27 mouse cellular contexts compared by ENCODE assay signal in the genomic region with DNA sequence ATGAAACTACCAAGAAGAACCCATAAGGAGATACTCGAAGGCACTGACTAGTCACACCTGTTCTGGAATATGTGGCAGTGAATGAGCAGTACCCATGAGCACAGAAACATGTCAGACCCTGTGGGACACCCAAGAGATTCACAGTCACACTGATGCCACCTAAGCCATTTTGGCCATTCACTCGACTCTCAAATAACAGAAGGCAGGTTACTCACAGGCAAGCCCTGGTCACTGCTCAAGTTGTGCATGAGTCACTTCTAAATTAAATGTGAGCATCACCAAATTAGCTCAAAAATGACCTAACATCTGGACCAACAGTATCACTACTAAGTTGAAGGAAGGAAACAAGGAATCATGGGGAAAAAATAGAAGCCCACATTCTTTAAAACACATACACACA. TPM values are rescaled to one million over a fixed set of nuclear protein-coding genes. Genes with fewer than 3 reads are reported as not detected.
"Had no signal": no experiment of that assay in that cellular context is flagged by ENCODE, and none has a peak within 500 bp of the region (broad histone marks: within the 10 kb centered on the region; RNA-seq: fewer than 3 reads in every experiment).

No protein-coding gene starts in this region.

- H3K9ac ChIP-seq: embryonic facial prominence, embryonic 12.5 days; embryonic facial prominence, embryonic 13.5 days; embryonic facial prominence, embryonic 15.5 days; forebrain, embryonic 12.5 days; forebrain, embryonic 13.5 days; forebrain, embryonic 15.5 days; forebrain, postnatal 0 days had no signal

- H3K27ac ChIP-seq: embryonic facial prominence, embryonic 10.5 days; embryonic facial prominence, embryonic 12.5 days; embryonic facial prominence, embryonic 13.5 days; forebrain, embryonic 10.5 days; forebrain, embryonic 12.5 days; forebrain, embryonic 13.5 days; forebrain, embryonic 15.5 days; heart, embryonic 10.5 days had no signal

- H3K4me1 ChIP-seq: embryonic facial prominence, embryonic 10.5 days; embryonic facial prominence, embryonic 12.5 days; embryonic facial prominence, embryonic 15.5 days; forebrain, embryonic 10.5 days; forebrain, embryonic 12.5 days; forebrain, embryonic 13.5 days; forebrain, embryonic 15.5 days; heart, embryonic 10.5 days had no signal

- H3K27me3 ChIP-seq: embryonic facial prominence, embryonic 12.5 days; embryonic facial prominence, embryonic 13.5 days; embryonic facial prominence, embryonic 15.5 days; forebrain, embryonic 12.5 days; forebrain, embryonic 13.5 days; forebrain, embryonic 15.5 days had no signal

- DNase-seq: cerebellum, adult 9-10 months; cerebellum, adult 9-11 months; cerebellum, postnatal 10 days; cerebellum, postnatal 14 days; cerebellum, postnatal 25 days; cerebellum, postnatal 36 days; embryo, embryonic 11 days; forebrain, postnatal 0 days; gastrocnemius, postnatal 10 days; gastrocnemius, postnatal 14 days; gastrocnemius, postnatal 25 days; gastrocnemius, postnatal 36 days; heart, adult 18-20 months had no signal

- H3K36me3 ChIP-seq: embryonic facial prominence, embryonic 10.5 days; embryonic facial prominence, embryonic 12.5 days; embryonic facial prominence, embryonic 13.5 days; embryonic facial prominence, embryonic 15.5 days; forebrain, embryonic 10.5 days; forebrain, embryonic 12.5 days; forebrain, embryonic 15.5 days; heart, embryonic 10.5 days had no signal

- H3K9me3 ChIP-seq: embryonic facial prominence, embryonic 10.5 days; embryonic facial prominence, embryonic 12.5 days; embryonic facial prominence, embryonic 13.5 days; embryonic facial prominence, embryonic 15.5 days; forebrain, embryonic 10.5 days; forebrain, embryonic 12.5 days; forebrain, embryonic 13.5 days; forebrain, embryonic 15.5 days; heart, embryonic 10.5 days had no signal

- H3K4me3 ChIP-seq: embryonic facial prominence, embryonic 10.5 days; embryonic facial prominence, embryonic 12.5 days; embryonic facial prominence, embryonic 13.5 days; embryonic facial prominence, embryonic 15.5 days; erythroblast, embryonic 14.5 days; forebrain, embryonic 10.5 days; forebrain, embryonic 12.5 days; forebrain, embryonic 13.5 days; forebrain, embryonic 15.5 days; heart, embryonic 10.5 days had no signal

- ATAC-seq: forebrain, embryonic 13.5 days; forebrain, embryonic 14.5 days; forebrain, embryonic 15.5 days; forebrain, embryonic 16.5 days; forebrain, postnatal 0 days had no signal

- H3K4me2 ChIP-seq: embryonic facial prominence, embryonic 12.5 days; embryonic facial prominence, embryonic 13.5 days; embryonic facial prominence, embryonic 15.5 days; forebrain, embryonic 12.5 days; forebrain, embryonic 13.5 days; forebrain, embryonic 15.5 days; heart, embryonic 11.5 days had no signal

RNA-seq across cellular contexts. Expression of gene Lmcd1, which starts 18.6 kb away (rescaled TPM):
- total RNA-seq: granulocyte monocyte progenitor cell, adult 5-6 weeks had no signal
- polyA plus RNA-seq: erythroblast, embryonic 14.5 days had no signal
